Mouse (Mus musculus) adrenal gland, postnatal 36 days (tissue): ENCODE results near the gene C2cd5. TPM values are rescaled to one million over a fixed set of nuclear protein-coding genes. Genes with fewer than 3 reads are reported as not detected.

Experiments
- DNase-seq, 2 experiments: peaks; one replicate each; pipeline ENCODE4 v3.0.0; 2021; ENCODE audit warnings: mixed read lengths in 1 of 2
- total RNA-seq, 2 experiments: library from RNA; stranded (reverse); gene quantifications; 2 replicates each; pipeline ENCODE4 v1.2.3; 2021

The C2cd5 gene
- total RNA-seq, 2 experiments from 2014 or later: 18.3 to 19.2 TPM

- no peak for DNase-seq
Measured at GRCm38 (mm10) chr6:143073476-143073875, 26.5 kb downstream of the C2cd5 start.

DNA sequence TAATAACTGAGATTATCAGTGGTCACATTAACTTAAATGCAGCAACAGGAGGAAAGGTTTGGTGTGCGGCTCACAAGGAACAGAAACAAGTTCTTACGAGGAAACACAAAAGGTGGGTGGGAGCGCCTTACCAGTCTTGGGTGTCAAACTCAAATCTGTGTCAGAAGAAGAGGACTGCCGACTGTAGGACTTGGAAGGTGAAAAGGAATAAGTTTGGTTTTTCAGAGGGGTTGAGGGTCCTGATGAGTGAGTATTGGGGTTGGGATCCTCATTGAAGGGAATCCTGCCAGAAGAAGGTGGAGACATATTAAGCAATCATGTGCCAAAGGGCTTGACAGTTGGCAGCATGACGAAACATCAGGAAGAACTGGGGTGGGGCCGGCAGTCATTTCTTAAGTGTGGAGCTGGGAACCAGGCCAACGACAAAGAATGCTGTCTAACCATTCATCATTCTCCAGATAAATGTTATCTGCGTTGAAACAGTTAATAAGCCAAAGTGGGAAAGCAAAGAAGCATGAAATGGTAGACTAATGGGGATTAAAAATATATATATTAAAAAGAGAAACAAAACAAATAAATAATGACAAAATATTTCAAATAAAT lies 27.4 kb downstream of the C2cd5 start:
- peak; percentile 21 to 29 for DNase-seq

DNA sequence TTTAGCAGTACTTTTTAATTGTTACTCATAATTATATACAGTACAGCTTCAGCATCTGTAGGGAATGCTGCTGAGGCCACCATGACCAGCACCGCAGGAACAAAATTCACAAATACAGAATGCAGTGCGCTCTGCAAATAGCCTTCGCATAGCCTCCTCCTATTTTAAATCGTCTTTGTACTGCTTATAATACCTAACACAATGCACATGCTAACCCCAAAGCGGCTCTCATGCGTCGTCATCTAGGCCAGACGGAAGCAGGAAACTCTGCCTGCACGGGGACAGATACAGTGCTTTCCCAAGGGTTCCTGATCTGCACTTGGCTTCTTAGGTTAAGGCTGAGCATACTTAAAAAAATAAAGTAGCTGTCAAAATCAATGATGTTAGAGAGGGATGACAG lies 29.2 kb downstream of the C2cd5 start:
- no peak for DNase-seq

DNA sequence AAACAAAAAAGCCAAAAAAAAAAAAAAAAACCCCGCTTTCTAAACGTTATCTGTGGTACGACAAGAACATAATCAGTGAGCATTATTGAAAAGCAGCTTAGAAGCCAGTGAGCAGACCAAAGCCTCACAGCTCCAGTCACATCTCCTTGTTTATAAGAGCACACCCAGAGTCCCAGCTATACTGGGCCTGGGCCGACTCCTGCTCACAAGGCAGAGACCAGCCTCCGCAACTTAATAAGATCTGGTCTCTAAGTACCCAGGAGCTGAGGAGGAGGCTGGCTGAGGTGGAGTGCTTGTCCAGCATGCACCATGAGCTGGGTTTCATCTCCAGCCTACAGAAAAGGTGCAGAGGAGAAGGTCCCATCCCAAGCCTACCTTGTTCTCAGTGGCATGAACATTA lies 29.9 kb downstream of the C2cd5 start:
- DNase-seq: no peak

DNA sequence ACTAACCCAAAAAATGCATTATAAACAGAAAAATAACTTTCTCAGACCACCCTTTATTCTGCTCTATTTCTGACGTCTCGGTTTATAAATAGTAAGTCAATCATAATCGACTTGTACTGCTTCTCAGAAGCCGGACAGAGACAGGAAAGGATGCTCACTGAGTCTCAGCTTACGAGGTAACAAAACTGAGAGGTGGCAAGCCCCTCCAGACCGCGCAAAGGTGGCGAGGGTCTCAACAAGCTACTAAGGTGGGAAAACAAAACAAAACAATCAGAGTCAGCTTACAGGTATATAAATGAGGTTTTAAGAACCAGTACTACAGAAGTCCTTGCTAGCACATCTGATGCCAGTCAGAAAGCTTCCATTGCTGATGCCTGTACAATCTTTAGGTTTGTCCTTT lies 30.3 kb downstream of the C2cd5 start:
- no peak for DNase-seq

GRCm38 (mm10) chr6:143068181-143068915 lies 31.6 kb downstream of the C2cd5 start:
- no peak for DNase-seq

GRCm38 (mm10) chr6:143067654-143068053 lies 32.3 kb downstream of the C2cd5 start:
- DNase-seq: no peak

DNA sequence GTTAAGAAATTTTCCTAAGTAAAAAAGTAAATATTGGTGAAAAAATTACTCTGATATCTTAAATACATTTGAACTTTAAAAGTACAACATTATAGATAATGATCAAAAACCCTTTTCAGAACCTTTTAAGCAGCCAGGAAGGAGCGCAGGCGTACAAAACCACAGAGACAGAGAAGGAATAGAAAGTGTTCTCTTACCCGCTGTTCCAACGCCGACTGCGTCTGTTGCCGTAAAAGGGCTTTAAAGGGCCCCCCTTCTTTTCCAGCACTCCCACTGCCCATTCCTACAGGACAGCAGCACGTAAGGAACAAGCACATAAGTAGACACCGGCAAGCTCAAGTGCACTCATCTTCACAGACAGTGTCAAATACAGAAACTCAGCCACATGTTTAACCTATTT lies 33.1 kb downstream of the C2cd5 start:
- DNase-seq: no peak

- DNase-seq: no peak
Measured at GRCm38 (mm10) chr6:143064047-143064446, 35.9 kb downstream of the C2cd5 start.

- DNase-seq: no peak
Measured at GRCm38 (mm10) chr6:143057601-143058000, 42.3 kb downstream of the C2cd5 start.

GRCm38 (mm10) chr6:143051566-143051965 lies 48.4 kb downstream of the C2cd5 start:
- no peak for DNase-seq

DNA sequence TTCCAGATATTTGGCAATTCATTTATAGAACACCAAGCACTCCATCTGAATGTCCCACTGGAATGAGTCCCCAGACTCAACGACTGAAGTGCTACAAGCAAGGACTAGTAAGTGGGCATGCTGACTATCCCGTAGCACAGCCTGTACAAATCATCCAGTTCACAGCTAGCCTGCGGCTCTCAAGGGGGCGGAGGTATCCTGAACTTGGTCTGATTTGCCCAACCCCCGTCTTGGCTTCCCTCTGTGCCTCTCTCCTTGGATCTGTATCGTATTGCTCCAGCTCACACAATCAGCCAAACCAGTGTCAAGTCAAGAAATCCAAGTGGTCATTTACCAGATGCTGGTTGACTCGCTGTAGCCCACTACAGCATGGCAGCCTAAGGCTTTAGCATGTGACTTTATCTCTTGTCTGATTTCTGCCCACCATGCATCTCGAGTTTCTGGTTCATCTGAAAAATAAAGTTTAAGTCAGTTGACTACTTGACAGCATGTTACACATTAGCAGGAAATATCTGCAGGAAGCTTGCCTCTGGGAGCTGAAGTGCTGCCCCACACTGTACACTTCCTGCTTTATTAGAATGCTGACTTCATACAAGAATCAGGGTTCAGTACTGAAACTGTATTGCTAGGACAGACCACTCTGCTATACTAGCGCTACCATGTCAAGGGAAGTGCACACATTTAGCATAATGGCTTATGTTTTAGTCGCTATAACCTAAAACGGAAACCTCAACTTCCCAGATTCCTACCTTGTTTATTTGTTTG lies 50.0 kb downstream of the C2cd5 start:
- no peak for DNase-seq

GRCm38 (mm10) chr6:143049117-143049516 lies 50.8 kb downstream of the C2cd5 start:
- DNase-seq: no peak

DNA sequence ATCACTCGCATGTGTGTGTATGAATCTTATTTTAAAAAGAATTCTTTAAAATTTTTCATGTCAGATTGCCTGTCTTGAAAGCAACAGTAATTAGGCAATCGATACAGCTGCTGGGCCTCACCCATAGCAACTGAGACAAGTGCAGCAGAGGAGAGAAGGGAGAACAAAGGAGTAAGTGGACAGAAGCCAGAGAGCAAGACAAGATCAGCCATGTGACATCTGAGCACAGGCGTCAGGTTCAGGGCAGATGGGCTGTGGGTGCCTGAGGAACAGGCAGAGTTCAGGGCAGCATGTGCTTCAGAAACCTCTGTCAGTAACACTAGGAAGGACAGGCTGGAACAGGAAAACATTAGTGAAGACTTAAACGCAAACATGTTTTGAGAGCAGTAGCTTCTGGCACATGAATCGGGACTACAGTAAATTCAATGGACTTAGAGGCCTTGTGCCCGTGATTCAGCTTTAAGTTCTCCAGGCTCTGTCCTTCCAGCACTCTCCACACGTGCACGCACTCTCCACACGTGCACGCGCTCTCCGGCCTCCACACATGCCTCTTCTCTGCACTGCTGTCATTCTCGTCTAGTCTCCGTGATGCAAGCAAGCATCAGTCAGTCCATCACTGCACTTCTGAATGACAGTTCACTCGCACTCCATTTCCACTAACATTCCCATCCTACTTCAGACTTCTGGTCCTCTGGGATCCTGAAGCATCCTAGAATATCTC lies 52.2 kb downstream of the C2cd5 start:
- DNase-seq: no peak

GRCm38 (mm10) chr6:143041578-143041977 lies 58.4 kb downstream of the C2cd5 start:
- no peak for DNase-seq

DNA sequence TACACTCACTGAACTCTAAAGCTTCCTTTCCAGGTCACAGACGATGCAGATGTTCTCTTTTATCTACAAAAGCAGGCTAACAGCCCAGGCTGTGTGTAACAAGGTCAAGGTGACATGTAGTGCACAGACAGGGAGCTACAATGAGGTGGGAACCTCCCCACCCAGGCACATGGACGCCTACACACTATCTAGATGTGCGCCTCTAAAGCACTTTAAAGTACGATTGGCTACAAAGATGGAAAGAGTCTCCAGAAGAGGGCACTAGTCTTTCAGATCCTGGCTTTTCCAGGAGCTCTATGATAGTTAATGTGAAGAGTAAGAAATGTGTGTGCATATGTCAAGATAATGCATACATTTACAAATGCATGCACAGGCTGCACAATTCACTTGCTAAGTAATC lies 64.7 kb downstream of the C2cd5 start:
- DNase-seq: no peak

DNA sequence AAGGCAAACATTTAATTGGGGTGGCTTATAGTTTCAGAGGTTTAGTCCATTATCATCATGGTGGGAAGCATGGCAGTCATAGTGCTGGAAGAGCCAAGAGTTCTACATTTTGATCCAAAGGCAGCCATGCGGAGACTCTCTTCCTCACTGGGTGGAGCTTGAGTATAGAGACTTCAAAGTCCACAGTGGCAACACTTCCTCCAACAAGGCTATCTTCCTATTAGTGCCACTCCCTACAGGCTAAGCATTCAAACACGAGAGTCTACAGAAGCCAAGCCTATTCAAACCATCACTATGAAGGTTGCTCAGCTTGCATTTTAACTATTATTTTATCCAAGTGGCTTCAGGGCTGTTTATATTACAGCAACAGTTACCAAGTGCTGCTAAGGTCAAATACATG lies 65.4 kb downstream of the C2cd5 start:
- no peak for DNase-seq

GRCm38 (mm10) chr6:143030521-143030920 lies 69.4 kb downstream of the C2cd5 start:
- no peak for DNase-seq

- DNase-seq: no peak
Measured at GRCm38 (mm10) chr6:143027896-143028295, 72.0 kb downstream of the C2cd5 start.

- DNase-seq: no peak
Measured at GRCm38 (mm10) chr6:143027402-143027801, 72.5 kb downstream of the C2cd5 start.

DNA sequence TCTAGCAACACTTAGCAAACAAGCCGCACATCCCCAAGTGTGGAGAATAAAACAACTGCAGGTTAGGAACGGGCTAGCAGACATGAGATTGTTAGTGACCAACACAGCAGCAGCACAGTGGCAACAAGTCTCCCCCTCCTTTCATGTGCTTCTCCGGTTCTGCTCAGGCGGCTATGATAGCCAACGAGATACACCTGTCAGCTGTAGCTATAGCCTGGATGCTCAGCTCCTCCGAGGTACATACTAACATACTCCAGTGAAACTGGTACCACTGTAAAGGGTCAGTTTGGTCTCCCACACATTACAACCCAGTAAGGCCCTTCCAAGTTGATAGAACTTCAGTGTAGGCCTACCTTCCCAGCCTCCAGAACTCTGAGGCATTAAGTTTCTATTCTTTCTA lies 76.2 kb downstream of the C2cd5 start:
- DNase-seq: no peak

DNA sequence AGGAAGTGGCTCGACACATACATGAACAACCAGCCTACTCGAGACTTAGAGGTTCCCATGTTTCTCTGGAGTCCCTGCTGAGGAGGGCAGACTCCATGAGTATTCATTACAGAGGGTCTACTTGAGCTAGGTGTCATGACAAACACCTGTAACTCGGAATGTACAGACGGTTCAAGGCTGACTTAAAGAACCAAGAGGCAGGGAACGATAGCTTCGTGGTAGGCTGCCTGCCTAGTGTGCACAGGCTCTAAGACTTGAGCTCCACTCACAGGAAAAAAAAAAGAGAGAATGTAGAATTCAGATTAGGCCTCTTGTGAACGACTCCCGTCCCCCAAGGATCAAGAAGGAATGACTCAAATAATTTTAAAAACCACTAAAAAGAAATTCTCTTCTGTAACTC lies 78.2 kb downstream of the C2cd5 start:
- no peak for DNase-seq

DNA sequence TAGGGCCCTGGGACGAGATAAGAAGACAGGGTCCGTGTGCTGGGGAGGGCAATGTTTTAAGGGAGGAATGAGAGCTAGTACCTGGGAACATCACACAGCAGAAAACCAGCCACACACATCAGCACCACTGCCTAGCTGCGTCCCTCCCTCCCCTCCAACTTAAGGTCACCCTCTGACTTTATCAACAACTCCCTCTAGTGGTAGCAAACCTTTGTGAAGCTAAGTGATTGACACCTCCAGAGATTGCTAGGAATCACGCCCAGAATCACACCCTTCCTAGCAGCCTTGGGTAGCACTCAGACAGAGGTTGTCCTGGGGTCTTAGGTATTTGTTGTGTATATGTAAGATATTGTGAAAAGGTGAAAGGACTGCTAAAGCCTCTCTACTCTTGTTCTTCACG lies 79.3 kb downstream of the C2cd5 start:
- DNase-seq: no peak
